Mouse (Mus musculus): ENCODE measurements at regions not wholly inside any gene's neighbourhood (a gene's known extent, or its start where the extent isn't known, plus 50 kb on each side); places are given as distances from the start of the nearest gene placed in this dataset.

GRCm38 (mm10) chr1:189079451-189080410, 72.1 kb upstream of the Kctd3 start:
- no peak overlapping the region for H3K27ac ChIP-seq (ENCODE audit: low read depth, low read length)
- WGBS, result 71% methylated on average over 11 of the region's 11 CpGs
- no peak for ATAC-seq
- no peak overlapping the region for H3K9ac ChIP-seq (ENCODE audit: low read depth, low read length)
- no peaks in the 10 kb centered on the region for H3K4me1 ChIP-seq (replicated peaks; ENCODE audit: control insufficient read depth, insufficient read depth, low read length)
- no peak overlapping the region for H3K4me2 ChIP-seq (replicated peaks; ENCODE audit: low read depth)
- H3K4me3 ChIP-seq (ENCODE audit: low read depth, low read length), result no peak overlapping the region
- H3K27me3 ChIP-seq (replicated peaks; ENCODE audit: control insufficient read depth, insufficient read depth, low read length), result no peaks in the 10 kb centered on the region
- H3K9me3 ChIP-seq (ENCODE audit: control insufficient read depth), result peaks cover 4% of the 10 kb centered on the region; the same call in 1 of the 2 replicates
- no peaks in the 10 kb centered on the region for H3K36me3 ChIP-seq (ENCODE audit: control insufficient read depth, insufficient read depth)
- no peak for TF ChIP-seq CTCF (IDR thresholded peaks at IDR 0.05; ENCODE audit: low read depth)

GRCm38 (mm10) chr1:189077861-189078260, 70.2 kb upstream of the Kctd3 start:
- Histone ChIP-seq H3K4me3 (ENCODE audit: low read depth, low read length) (no peak overlapping the region), H3K4me2 (replicated peaks; ENCODE audit: low read depth) (no peak overlapping the region), H3K9me3 (ENCODE audit: control insufficient read depth) (no peaks in the 10 kb centered on the region), H3K9ac (ENCODE audit: low read depth, low read length) (no peak overlapping the region), H3K27ac (ENCODE audit: low read depth, low read length) (no peak overlapping the region), H3K36me3 (ENCODE audit: control insufficient read depth, insufficient read depth) (no peaks in the 10 kb centered on the region), H3K27me3 (replicated peaks; ENCODE audit: control insufficient read depth, insufficient read depth, low read length) (no peaks in the 10 kb centered on the region), H3K4me1 (replicated peaks; ENCODE audit: control insufficient read depth, insufficient read depth, low read length) (no peaks in the 10 kb centered on the region)
- 75% methylated on average over 5 of the region's 5 CpGs for WGBS
- no peak for TF ChIP-seq CTCF (IDR thresholded peaks at IDR 0.05; ENCODE audit: low read depth)
- no peak for ATAC-seq

GRCm38 (mm10) chr1:189076276-189076675, 68.6 kb upstream of the Kctd3 start:
- Histone ChIP-seq H3K27ac (ENCODE audit: low read depth, low read length) (no peak overlapping the region), H3K4me3 (ENCODE audit: low read depth, low read length) (no peak overlapping the region), H3K27me3 (replicated peaks; ENCODE audit: control insufficient read depth, insufficient read depth, low read length) (no peaks in the 10 kb centered on the region), H3K4me1 (replicated peaks; ENCODE audit: control insufficient read depth, insufficient read depth, low read length) (no peaks in the 10 kb centered on the region), H3K36me3 (ENCODE audit: control insufficient read depth, insufficient read depth) (no peaks in the 10 kb centered on the region), H3K4me2 (replicated peaks; ENCODE audit: low read depth) (no peak overlapping the region), H3K9me3 (ENCODE audit: control insufficient read depth) (no peaks in the 10 kb centered on the region), H3K9ac (ENCODE audit: low read depth, low read length) (no peak overlapping the region)
- no peak for ATAC-seq
- TF ChIP-seq CTCF (IDR thresholded peaks at IDR 0.05; ENCODE audit: low read depth), result no peak
- 69% methylated on average over 4 of the region's 4 CpGs for WGBS

GRCm38 (mm10) chr1:189075671-189076070, 68.0 kb upstream of the Kctd3 start:
- Histone ChIP-seq H3K4me2 (replicated peaks; ENCODE audit: low read depth) (no peak overlapping the region), H3K27ac (ENCODE audit: low read depth, low read length) (no peak overlapping the region)
- ATAC-seq, result no peak

GRCm38 (mm10) chr1:189072516-189072915, 64.9 kb upstream of the Kctd3 start:
- TF ChIP-seq CTCF (IDR thresholded peaks at IDR 0.05; ENCODE audit: low read depth), result no peak
- no peak for ATAC-seq
- Histone ChIP-seq H3K4me2 (replicated peaks; ENCODE audit: low read depth) (no peak overlapping the region), H3K36me3 (ENCODE audit: control insufficient read depth, insufficient read depth) (no peaks in the 10 kb centered on the region), H3K27me3 (replicated peaks; ENCODE audit: control insufficient read depth, insufficient read depth, low read length) (no peaks in the 10 kb centered on the region), H3K27ac (ENCODE audit: low read depth, low read length) (no peak overlapping the region), H3K4me1 (replicated peaks; ENCODE audit: control insufficient read depth, insufficient read depth, low read length) (no peaks in the 10 kb centered on the region), H3K9me3 (ENCODE audit: control insufficient read depth) (no peaks in the 10 kb centered on the region), H3K4me3 (ENCODE audit: low read depth, low read length) (no peak overlapping the region), H3K9ac (ENCODE audit: low read depth, low read length) (no peak overlapping the region)
- 85% methylated on average over 2 of the region's 2 CpGs for WGBS

More at GRCm38 (mm10) chr1:189075671-189076070, 68.0 kb upstream of the Kctd3 start:
- Histone ChIP-seq H3K27me3 (replicated peaks; ENCODE audit: control insufficient read depth, insufficient read depth, low read length) (no peaks in the 10 kb centered on the region), H3K4me3 (ENCODE audit: low read depth, low read length) (no peak overlapping the region), H3K9me3 (ENCODE audit: control insufficient read depth) (no peaks in the 10 kb centered on the region), H3K4me1 (replicated peaks; ENCODE audit: control insufficient read depth, insufficient read depth, low read length) (no peaks in the 10 kb centered on the region), H3K9ac (ENCODE audit: low read depth, low read length) (no peak overlapping the region), H3K36me3 (ENCODE audit: control insufficient read depth, insufficient read depth) (no peaks in the 10 kb centered on the region)
- WGBS, result 64% methylated on average over 13 of the region's 13 CpGs
- TF ChIP-seq CTCF (IDR thresholded peaks at IDR 0.05; ENCODE audit: low read depth), result no peak

- H3K9me3 ChIP-seq (ENCODE audit: control insufficient read depth), result no peaks in the 10 kb centered on the region
- H3K9ac ChIP-seq (ENCODE audit: low read depth, low read length), result no peak overlapping the region
- H3K4me3 ChIP-seq (ENCODE audit: low read depth, low read length), result no peak overlapping the region
- WGBS, result 59% methylated on average over 3 of the region's 3 CpGs
- ATAC-seq, result no peak
- H3K4me2 ChIP-seq (replicated peaks; ENCODE audit: low read depth), result no peak overlapping the region
- H3K4me1 ChIP-seq (replicated peaks; ENCODE audit: control insufficient read depth, insufficient read depth, low read length), result no peaks in the 10 kb centered on the region
- no peaks in the 10 kb centered on the region for H3K36me3 ChIP-seq (ENCODE audit: control insufficient read depth, insufficient read depth)
- no peak for TF ChIP-seq CTCF (IDR thresholded peaks at IDR 0.05; ENCODE audit: low read depth)
- no peak overlapping the region for H3K27ac ChIP-seq (ENCODE audit: low read depth, low read length)
- no peaks in the 10 kb centered on the region for H3K27me3 ChIP-seq (replicated peaks; ENCODE audit: control insufficient read depth, insufficient read depth, low read length)
Measured at GRCm38 (mm10) chr1:189068204-189068603, 60.6 kb upstream of the Kctd3 start.
